Mouse (Mus musculus) ES-E14 (cell line): ENCODE measurements at regions not wholly inside any gene's neighbourhood (a gene's known extent, or its start where the extent isn't known, plus 50 kb on each side); places are given as distances from the start of the nearest gene placed in this dataset.

ENCODE experiments used
- DNase-seq: peaks from one replicate; pipeline ENCODE4 v3.0.0-alpha.2; 2013; ENCODE audit warnings: low read depth, low spot score
- H3K27ac ChIP-seq: 2 replicates; pipeline ENCODE4 v1.5.1; 2012; ENCODE audit warnings: low read depth, mild to moderate bottlenecking, low read length, moderate library complexity, mixed read lengths; ENCODE audit not compliant: poor library complexity, insufficient read depth, severe bottlenecking
- H3K36me3 ChIP-seq: 2 replicates; pipeline ENCODE4 v1.6.1; 2012; ENCODE audit warnings: mild to moderate bottlenecking, low read length, moderate library complexity, mixed read lengths; ENCODE audit not compliant: control insufficient read depth, poor library complexity, insufficient read depth, severe bottlenecking
- H3K4me1 ChIP-seq, 2 experiments: fragments of 150-350 bp in 1 of 2; sonication (generic) in 1 of 2; 2 replicates each; pipeline ENCODE4 v1.6.1; 2012; ENCODE audit warnings: low read length in 2 of 2, mild to moderate bottlenecking in 1 of 2, mixed read lengths in 1 of 2; ENCODE audit not compliant: control insufficient read depth in 2 of 2, insufficient read depth in 2 of 2, poor library complexity in 1 of 2
- H3K4me3 ChIP-seq, 2 experiments: fragments of 150-350 bp in 1 of 2; sonication (generic) in 1 of 2; 2 replicates each; pipeline ENCODE4 v1.5.1; 2012; ENCODE audit warnings: low read length in 2 of 2, low read depth in 1 of 2, mild to moderate bottlenecking in 1 of 2, mixed read lengths in 1 of 2; ENCODE audit not compliant: insufficient read depth in 1 of 2, poor library complexity in 1 of 2, severe bottlenecking in 1 of 2
- H3K9ac ChIP-seq: 2 replicates; pipeline ENCODE4 v1.6.1; 2012; ENCODE audit warnings: low read depth, mild to moderate bottlenecking, low read length, mixed read lengths; ENCODE audit not compliant: poor library complexity, insufficient read depth, severe bottlenecking
- H3K9me3 ChIP-seq: fragments of 150-350 bp; sonication (generic); 2 replicates; pipeline ENCODE4 v1.6.1; 2012; ENCODE audit warnings: low read depth, mild to moderate bottlenecking, low read length; ENCODE audit not compliant: control insufficient read depth, insufficient read depth
- CHD2 ChIP-seq: IDR thresholded peaks from 2 replicates; pipeline ENCODE4 v1.6.1; 2014; ENCODE audit warnings: mild to moderate bottlenecking, low read depth, low read length, inconsistent platforms
- HCFC1 ChIP-seq: IDR thresholded peaks from 2 replicates; pipeline ENCODE4 v1.6.1; 2012; ENCODE audit warnings: low read length, inconsistent platforms, borderline replicate concordance; ENCODE audit not compliant: insufficient read depth
- MAFK ChIP-seq: IDR thresholded peaks from 2 replicates; pipeline ENCODE4 v1.6.1; 2014; ENCODE audit warnings: mild to moderate bottlenecking, low read depth, low read length, inconsistent platforms; ENCODE audit not compliant: insufficient read depth
- ZC3H11A ChIP-seq: IDR thresholded peaks from 2 replicates; pipeline ENCODE4 v1.6.1; 2012; ENCODE audit warnings: low read depth, mild to moderate bottlenecking, inconsistent platforms, low read length, borderline replicate concordance
- ZNF384 ChIP-seq: IDR thresholded peaks from 2 replicates; pipeline ENCODE4 v1.6.1; 2012; ENCODE audit warnings: low read depth, low read length, inconsistent platforms
- in situ Hi-C, 2 experiments: fragments of 600-800 bp; cut with MboI; formaldehyde crosslinking; loops; one replicate each; pipeline ENCODE4 v1.15.1; 2025; ENCODE audit warnings: low sequenced_read_pairs in 2 of 2, inconsistent platforms in 1 of 2; ENCODE audit not compliant: unreplicated experiment in 2 of 2

DNA sequence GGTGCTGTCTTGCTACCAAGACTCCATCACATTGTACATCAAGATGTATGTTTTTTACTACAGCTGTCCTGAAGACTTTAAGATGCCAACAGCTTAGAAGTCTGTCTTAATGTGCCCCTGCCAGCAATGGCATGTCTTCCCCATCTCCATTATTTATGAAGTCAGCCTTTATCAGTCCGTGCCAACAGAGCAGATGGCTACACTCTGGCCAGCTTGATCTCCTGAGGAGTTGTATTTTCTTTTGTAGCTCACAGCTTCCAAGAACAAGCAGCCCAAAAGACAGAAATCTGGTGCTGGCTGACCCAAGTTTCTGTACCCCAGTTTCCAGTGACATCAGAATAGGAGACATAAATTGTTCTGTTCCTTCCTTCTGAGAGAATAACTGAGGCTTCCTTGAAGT lies 140.5 kb upstream of the Hnrnpa3 start:
- in situ Hi-C loops = no loop called here
- TF ChIP-seq ZNF384 (no peak), HCFC1 (no peak), ZC3H11A (no peak), CHD2 (no peak), MAFK (no peak)

DNA sequence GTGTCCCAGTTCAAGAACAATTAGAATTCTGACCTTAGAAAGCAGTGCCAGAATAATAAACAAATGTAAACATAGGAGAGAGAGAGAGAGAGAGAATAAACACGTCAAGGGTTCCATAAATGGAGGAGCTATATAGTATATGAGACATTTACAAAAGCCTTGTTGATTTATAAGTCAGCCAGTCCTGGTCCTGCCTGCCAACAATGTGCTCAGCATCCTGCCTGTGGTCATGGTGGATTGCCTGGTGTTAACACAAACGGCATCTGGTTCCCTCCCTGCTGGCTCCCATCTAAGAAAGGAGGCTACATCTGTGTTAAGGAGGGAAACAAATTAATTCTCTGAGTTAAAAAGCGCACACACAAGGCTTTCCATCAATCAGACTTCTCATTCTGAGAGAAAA lies 133.5 kb upstream of the Hnrnpa3 start:
- DNase-seq = no peak
- Histone ChIP-seq H3K9me3 (no peaks in the 10 kb centered on the region), H3K9ac (no peak overlapping the region), H3K27ac (no peak overlapping the region), H3K36me3 (no peaks in the 10 kb centered on the region), H3K4me3 (no peak overlapping the region), H3K4me1 (no peaks in the 10 kb centered on the region)
- TF ChIP-seq HCFC1 = no peak
- in situ Hi-C loops = no loop called here

More for the DNA sequence above, 140.5 kb upstream of the Hnrnpa3 start:
- Histone ChIP-seq H3K4me3 (no peak overlapping the region), H3K4me1 (no peaks in the 10 kb centered on the region), H3K27ac (no peak overlapping the region), H3K9me3 (no peaks in the 10 kb centered on the region), H3K36me3 (no peaks in the 10 kb centered on the region), H3K9ac (no peak overlapping the region)
- DNase-seq = no peak

DNA sequence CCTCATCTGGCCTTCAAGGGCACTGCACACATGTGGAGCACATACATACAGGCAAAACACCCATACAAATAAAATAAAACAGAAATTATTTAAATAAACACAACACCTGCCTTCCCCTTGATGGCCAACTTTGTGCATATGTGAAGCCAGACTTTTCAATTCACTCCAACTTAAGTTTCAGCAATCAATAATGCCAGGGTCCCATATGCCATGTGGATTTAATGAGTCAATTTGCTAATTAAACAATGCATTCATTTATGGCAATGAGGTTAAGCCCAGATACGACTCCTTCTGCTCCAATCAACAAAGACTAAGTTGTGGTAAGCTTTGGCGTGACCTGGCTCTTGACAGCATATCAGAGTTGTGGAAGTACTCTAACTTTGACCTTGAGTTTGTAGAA lies 130.4 kb upstream of the Hnrnpa3 start:
- no peaks in the 10 kb centered on the region for H3K9me3 ChIP-seq
- TF ChIP-seq HCFC1 = no peak
- TF ChIP-seq MAFK = no peak
- TF ChIP-seq ZNF384 = no peak
- TF ChIP-seq CHD2 = no peak
- TF ChIP-seq ZC3H11A = no peak

GRCm38 (mm10) chr2:75538114-75538513 lies 120.9 kb upstream of the Hnrnpa3 start:
- H3K27ac ChIP-seq = no peak overlapping the region
- TF ChIP-seq ZNF384 (no peak), CHD2 (no peak), HCFC1 (no peak), ZC3H11A (no peak), MAFK (no peak)

More for the DNA sequence above, 130.4 kb upstream of the Hnrnpa3 start:
- H3K4me3 ChIP-seq = no peak overlapping the region
- no peak overlapping the region for H3K27ac ChIP-seq
- H3K9ac ChIP-seq = no peak overlapping the region
- DNase-seq = no peak
- in situ Hi-C loops = no loop called here
- no peaks in the 10 kb centered on the region for H3K4me1 ChIP-seq
- no peaks in the 10 kb centered on the region for H3K36me3 ChIP-seq

GRCm38 (mm10) chr2:75539726-75540125 lies 119.3 kb upstream of the Hnrnpa3 start:
- no peak for TF ChIP-seq MAFK
- TF ChIP-seq ZC3H11A = no peak
- no peak for TF ChIP-seq CHD2
- no peak for TF ChIP-seq HCFC1
- TF ChIP-seq ZNF384 = no peak
- in situ Hi-C loops = no loop called here
- Histone ChIP-seq H3K9ac (no peak overlapping the region), H3K9me3 (no peaks in the 10 kb centered on the region), H3K4me3 (no peak overlapping the region), H3K36me3 (no peaks in the 10 kb centered on the region), H3K27ac (no peak overlapping the region), H3K4me1 (no peaks in the 10 kb centered on the region)
- no peak for DNase-seq

More at GRCm38 (mm10) chr2:75538114-75538513, 120.9 kb upstream of the Hnrnpa3 start:
- in situ Hi-C loops = no loop called here
- DNase-seq = peak; percentile 36
- Histone ChIP-seq H3K9me3 (no peaks in the 10 kb centered on the region), H3K9ac (no peak overlapping the region), H3K36me3 (no peaks in the 10 kb centered on the region), H3K4me3 (no peak overlapping the region), H3K4me1 (no peaks in the 10 kb centered on the region)
